Comparison of ENCODE assay signal across 10 mouse cellular contexts in genomic region chr9:96726336-96727131, GRCm38 (mm10). TPM values are rescaled to one million over a fixed set of nuclear protein-coding genes. Genes with fewer than 3 reads are reported as not detected.
DNase-seq lines count a peak whose midpoint lies in the region; ATAC-seq and TF ChIP-seq lines count a peak whose summit lies in the region.
"Had no signal": no experiment of that assay in that cellular context is flagged by ENCODE, and none has a peak within 500 bp of the region (broad histone marks: within the 10 kb centered on the region; RNA-seq: fewer than 3 reads in every experiment).

No protein-coding gene starts in this region.

- TF ChIP-seq POLR2A in lung, adult 2 months (IDR thresholded peaks at IDR 0.05; ENCODE audit: borderline replicate concordance, extremely low read depth, low read depth, low read length) = no peak

- DNase-seq in lung, postnatal 25 days (ENCODE audit: low spot score) = no peak
- peak; percentile 84 for DNase-seq in cerebellum, adult 9-10 months
- DNase-seq in forebrain, postnatal 0 days = peak; percentile 58
- DNase-seq in midbrain, postnatal 0 days (ENCODE audit: low spot score) = no peak
- no peak for DNase-seq in layer of hippocampus, adult 8-10 months (ENCODE audit: low spot score in 2 of 2)
- DNase-seq in lung, adult 2 months = no peak
- DNase-seq: gastrocnemius, postnatal 36 days; lung, embryonic 14.5 days; thymus, postnatal 14 days had no signal

- no peak for ATAC-seq in lung, embryonic 15.5 days (ENCODE audit: borderline replicate concordance, extremely low read depth, low FRiP score, low TSS enrichment)
- no peak for ATAC-seq in forebrain, postnatal 0 days
- no peak for ATAC-seq in midbrain, postnatal 0 days (ENCODE audit: low FRiP score)

- no peak overlapping the region for H3K4me2 ChIP-seq in lung, embryonic 15.5 days
- H3K4me2 ChIP-seq in forebrain, postnatal 0 days (ENCODE audit: low read depth) = peak overlapping the region; percentile 42
- H3K4me2 ChIP-seq in midbrain, postnatal 0 days (ENCODE audit: low read depth, low read length, poor library complexity, severe bottlenecking) = peak overlapping the region; percentile 50
- H3K4me2 ChIP-seq: lung, embryonic 14.5 days had no signal

- no peaks in the 10 kb centered on the region for H3K27me3 ChIP-seq in lung, embryonic 15.5 days
- H3K27me3 ChIP-seq in forebrain, postnatal 0 days (ENCODE audit: insufficient read depth, low read length) = no peaks in the 10 kb centered on the region
- H3K27me3 ChIP-seq in midbrain, postnatal 0 days (ENCODE audit: insufficient read depth, low read length) = no peaks in the 10 kb centered on the region

- no peaks in the 10 kb centered on the region for H3K9me3 ChIP-seq in lung, embryonic 15.5 days
- no peaks in the 10 kb centered on the region for H3K9me3 ChIP-seq in forebrain, postnatal 0 days (ENCODE audit: low read length)
- no peaks in the 10 kb centered on the region for H3K9me3 ChIP-seq in midbrain, postnatal 0 days (ENCODE audit: low read length)

- no peak overlapping the region for H3K9ac ChIP-seq in lung, embryonic 15.5 days
- H3K9ac ChIP-seq in forebrain, postnatal 0 days = peak overlapping the region; percentile 23; the same call in 1 of the 2 replicates
- peak overlapping the region; percentile 39 for H3K9ac ChIP-seq in midbrain, postnatal 0 days (replicated peaks; ENCODE audit: low read length, poor library complexity, severe bottlenecking)
- H3K9ac ChIP-seq: lung, embryonic 14.5 days had no signal

- H3K4me3 ChIP-seq in lung, embryonic 15.5 days = no peak overlapping the region
- peak overlapping the region; percentile 19; the same call in 1 of the 2 replicates for H3K4me3 ChIP-seq in forebrain, postnatal 0 days (ENCODE audit: low read depth, low read length)
- H3K4me3 ChIP-seq in midbrain, postnatal 0 days (ENCODE audit: low read depth, low read length) = peak overlapping the region; percentile 18
- H3K4me3 ChIP-seq in lung, adult 2 months (replicated peaks; ENCODE audit: extremely low read depth, low read depth, low read length) = no peak overlapping the region

- WGBS in lung, embryonic 15.5 days = 66% methylated on average over 14 of the region's 14 CpGs
- 9% methylated on average over 14 of the region's 14 CpGs for WGBS in forebrain, postnatal 0 days
- 18% methylated on average over 14 of the region's 14 CpGs for WGBS in midbrain, postnatal 0 days
- WGBS in lung, adult 2 months = 71% methylated on average over 14 of the region's 14 CpGs

- peaks cover 49% of the 10 kb centered on the region for H3K4me1 ChIP-seq in lung, embryonic 15.5 days
- peaks cover 18% of the 10 kb centered on the region; the same call in 1 of the 2 replicates for H3K4me1 ChIP-seq in forebrain, postnatal 0 days (ENCODE audit: insufficient read depth)
- peaks cover 30% of the 10 kb centered on the region for H3K4me1 ChIP-seq in midbrain, postnatal 0 days (ENCODE audit: insufficient read depth, low read length)
- peaks cover 13% of the 10 kb centered on the region for H3K4me1 ChIP-seq in lung, adult 2 months (ENCODE audit: control insufficient read depth, insufficient read depth, low read length)

- no peak for TF ChIP-seq CTCF in forebrain, postnatal 0 days (IDR thresholded peaks at IDR 0.05; ENCODE audit: low read depth)
- TF ChIP-seq CTCF in midbrain, postnatal 0 days (IDR thresholded peaks at IDR 0.05) = no peak
- no peak for TF ChIP-seq CTCF in lung, adult 2 months (IDR thresholded peaks at IDR 0.05; ENCODE audit: insufficient read depth, low read length)

- H3K27ac ChIP-seq in lung, embryonic 15.5 days = peak overlapping the region; percentile 92; the same call in 1 of the 2 replicates
- peak overlapping the region; percentile 57 for H3K27ac ChIP-seq in forebrain, postnatal 0 days (ENCODE audit: low read depth, low read length)
- H3K27ac ChIP-seq in midbrain, postnatal 0 days (ENCODE audit: low read depth, low read length) = peak overlapping the region; percentile 62

- no peaks in the 10 kb centered on the region for H3K36me3 ChIP-seq in lung, embryonic 15.5 days
- H3K36me3 ChIP-seq in forebrain, postnatal 0 days (ENCODE audit: insufficient read depth) = no peaks in the 10 kb centered on the region
- H3K36me3 ChIP-seq in midbrain, postnatal 0 days (ENCODE audit: insufficient read depth, low read length) = no peaks in the 10 kb centered on the region

RNA-seq across cellular contexts. Expression of gene Zbtb38, which starts 26.1 kb away (rescaled TPM):
- 26.3 and 26.4 TPM in 2 replicates for polyA plus RNA-seq in lung, embryonic 15.5 days (2015; fragmentation: Nextera tagmentation; extraction: Ambion mirVana)
- 57.6 and 68.3 TPM in 2 replicates for total RNA-seq in forebrain, postnatal 0 days (2014; rRNA removed)
- 31.8 and 44.2 TPM in 2 replicates for polyA plus RNA-seq in forebrain, postnatal 0 days (2015; fragmentation: Nextera tagmentation; extraction: Ambion mirVana)
- total RNA-seq in midbrain, postnatal 0 days (2014; rRNA removed) = 50.7 and 77.7 TPM in 2 replicates
- polyA plus RNA-seq in midbrain, postnatal 0 days (2015; fragmentation: Nextera tagmentation; extraction: Ambion mirVana) = 46.2 and 49.9 TPM in 2 replicates
- 10 to 100 TPM; 57.5 to 68.1 (median 62.3) TPM for total RNA-seq in layer of hippocampus, adult 8-10 months (2022)
- 15.0 and 16.1 TPM in 2 replicates for polyA plus RNA-seq in lung, adult 2 months (2012; rRNA removed)

Comparison
In these comparisons a context has a peak if more than half of its experiments do, and no peak if none do; other contexts are left out.
1. H3K4me3 ChIP-seq: peak in forebrain, postnatal 0 days (single experiment) and midbrain, postnatal 0 days (single experiment); none in lung, embryonic 15.5 days (single experiment) and lung, adult 2 months (single experiment).
2. DNase-seq: peak in cerebellum, adult 9-10 months (single experiment) and forebrain, postnatal 0 days (single experiment); none in lung, postnatal 25 days (single experiment), midbrain, postnatal 0 days (single experiment), layer of hippocampus, adult 8-10 months (0 of 2) and lung, adult 2 months (single experiment).
3. Peak in every context shown above with its lines, with median percentiles within 50 percentile points of each other: H3K27ac ChIP-seq.